Mouse (Mus musculus): Measurements from ENCODE around the gene Gria1.

DNA sequence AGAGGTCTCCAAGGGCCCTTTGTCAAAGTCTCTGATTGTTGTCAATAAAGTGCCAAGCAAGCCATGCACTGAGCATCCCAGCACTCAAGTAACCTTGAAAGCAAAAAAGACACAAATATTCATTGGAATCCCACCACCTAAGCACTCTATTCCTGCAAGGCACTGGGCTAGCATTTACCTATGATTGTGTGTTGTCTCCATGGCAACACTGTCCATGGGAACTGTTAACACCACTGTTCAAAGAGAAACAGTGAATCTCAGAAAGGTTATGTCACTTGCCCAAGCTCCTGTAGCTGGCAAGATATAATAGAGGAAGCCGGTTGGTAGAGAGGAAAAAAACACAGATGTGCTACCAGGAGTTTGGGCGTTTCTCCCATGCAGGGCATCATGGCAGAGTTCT, 274.9 kb downstream of the Gria1 start:
- TF ChIP-seq CTCF (IDR thresholded peaks at IDR 0.05) (no peak), POLR2A (IDR thresholded peaks at IDR 0.05; ENCODE audit: insufficient read depth, low read depth, low read length) (no peak), EP300 (IDR thresholded peaks at IDR 0.05; ENCODE audit: insufficient read depth, low read depth, low read length) (no peak)
